Mouse (Mus musculus) monocyte, adult 5-6 weeks (primary cell): Measurements from ENCODE around the gene Fmnl2. TPM values are rescaled to one million over a fixed set of nuclear protein-coding genes. Genes with fewer than 3 reads are reported as not detected.

Experiments used
- ATAC-seq: fragments of 153-309, 156-312 bp; replicated peaks from 2 replicates; pipeline ENCODE4 v1.8.0; 2017; ENCODE audit warnings: mild to moderate bottlenecking; ENCODE audit not compliant: low TSS enrichment, insufficient number of reproducible peaks, severe bottlenecking, poor library complexity, low FRiP score
- total RNA-seq: library from RNA; stranded (forward); fragments of 200-1000, 200-491, 200-594 nt; gene quantifications from 3 replicates; pipeline ENCODE4 v1.2.3, GENCODE M21; 2017

Fmnl2 gene
- total RNA-seq, 1 experiment from 2014 or later: 1.4 TPM

- ATAC-seq: no peak
These were observed 43.1 kb downstream of the Fmnl2 start for GRCm38 (mm10) chr2:52900780-52901179.

GRCm38 (mm10) chr2:52901300-52902013 lies 43.8 kb downstream of the Fmnl2 start:
- ATAC-seq: no peak

- no peak for ATAC-seq
These were observed 44.8 kb downstream of the Fmnl2 start for GRCm38 (mm10) chr2:52902456-52902855.

- ATAC-seq: no peak
These were observed 45.7 kb downstream of the Fmnl2 start for GRCm38 (mm10) chr2:52903228-52903963.

- ATAC-seq: no peak
These were observed 46.9 kb downstream of the Fmnl2 start for GRCm38 (mm10) chr2:52904526-52904925.

- no peak for ATAC-seq
These were observed 55.7 kb downstream of the Fmnl2 start for GRCm38 (mm10) chr2:52913311-52913710.

- no peak for ATAC-seq
These were observed 56.1 kb downstream of the Fmnl2 start for GRCm38 (mm10) chr2:52913746-52914145.

- ATAC-seq: no peak
These were observed 57.9 kb downstream of the Fmnl2 start for GRCm38 (mm10) chr2:52915536-52915935.

GRCm38 (mm10) chr2:52918094-52918493 lies 60.4 kb downstream of the Fmnl2 start:
- ATAC-seq: no peak

- ATAC-seq: no peak
These were observed 63.2 kb downstream of the Fmnl2 start for GRCm38 (mm10) chr2:52920701-52921435.

GRCm38 (mm10) chr2:52925062-52925461 lies 67.4 kb downstream of the Fmnl2 start:
- ATAC-seq: peak; percentile 75

GRCm38 (mm10) chr2:52927381-52927780 lies 69.7 kb downstream of the Fmnl2 start:
- no peak for ATAC-seq

GRCm38 (mm10) chr2:52927858-52928301 lies 70.2 kb downstream of the Fmnl2 start:
- ATAC-seq: no peak

- ATAC-seq: no peak
These were observed 70.7 kb downstream of the Fmnl2 start for GRCm38 (mm10) chr2:52928401-52928800.

GRCm38 (mm10) chr2:52930106-52930868 lies 72.6 kb downstream of the Fmnl2 start:
- peak; percentile 56 for ATAC-seq

- no peak for ATAC-seq
These were observed 73.7 kb downstream of the Fmnl2 start for GRCm38 (mm10) chr2:52931315-52931714.

GRCm38 (mm10) chr2:52935906-52936305 lies 78.2 kb downstream of the Fmnl2 start:
- no peak for ATAC-seq

GRCm38 (mm10) chr2:52938351-52939074 lies 80.9 kb downstream of the Fmnl2 start:
- ATAC-seq: peak; percentile 84
